Mouse (Mus musculus): ENCODE results near the gene Taar7b.

The Taar7b gene

GRCm38 (mm10) chr10:23999639-24000038, at the start of gene Taar7b:
TSS of gene Taar7b (plus strand) at chr10:23999939.
- DNase-seq: no peak

- peak; percentile 40 for DNase-seq
Observed at GRCm38 (mm10) chr10:23951714-23952113, 48.0 kb upstream of the Taar7b start.

DNA sequence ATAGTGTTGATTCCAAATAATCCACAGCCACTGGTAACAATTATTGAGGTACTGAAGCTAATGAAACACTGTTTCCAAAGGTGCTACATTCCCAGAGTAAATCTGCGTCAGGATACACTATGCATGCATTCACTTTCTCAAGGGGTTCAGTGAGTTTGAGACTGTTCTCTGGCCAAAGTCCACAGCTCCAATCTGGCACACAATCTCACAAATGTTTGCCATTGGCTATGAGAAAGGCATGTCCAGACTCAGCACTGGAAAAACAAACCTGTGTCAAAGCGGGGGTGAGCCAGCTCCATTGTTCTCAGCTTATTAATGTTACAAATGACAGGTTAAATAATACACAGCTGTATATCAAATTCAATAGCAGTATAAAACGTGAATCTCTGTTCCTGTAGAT, 40.7 kb upstream of the Taar7b start:
- no peak for DNase-seq

DNA sequence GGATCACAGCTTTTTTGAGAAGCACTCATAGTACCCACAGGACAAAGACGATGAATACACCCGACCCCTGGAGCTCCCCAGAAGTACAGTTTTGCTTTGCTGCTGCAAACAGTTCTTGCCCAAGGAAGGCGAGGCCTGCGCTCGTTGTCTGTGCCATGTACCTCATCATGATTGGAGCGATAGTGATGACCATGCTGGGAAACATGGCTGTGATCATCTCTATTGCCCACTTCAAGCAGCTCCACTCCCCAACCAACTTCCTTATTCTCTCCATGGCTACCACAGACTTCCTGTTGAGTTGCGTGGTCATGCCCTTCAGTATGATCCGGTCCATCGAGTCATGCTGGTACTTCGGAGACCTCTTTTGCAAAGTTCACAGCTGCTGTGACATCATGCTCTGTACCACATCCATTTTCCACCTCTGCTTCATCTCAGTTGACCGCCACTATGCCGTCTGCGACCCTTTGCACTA, 39.3 kb upstream of the Taar7b start, which contains the start of gene Taar4:
Gene Taar4, plus strand, starts transcription at position 51 of the 472 bp plus-strand sequence.
- no peak for DNase-seq

DNA sequence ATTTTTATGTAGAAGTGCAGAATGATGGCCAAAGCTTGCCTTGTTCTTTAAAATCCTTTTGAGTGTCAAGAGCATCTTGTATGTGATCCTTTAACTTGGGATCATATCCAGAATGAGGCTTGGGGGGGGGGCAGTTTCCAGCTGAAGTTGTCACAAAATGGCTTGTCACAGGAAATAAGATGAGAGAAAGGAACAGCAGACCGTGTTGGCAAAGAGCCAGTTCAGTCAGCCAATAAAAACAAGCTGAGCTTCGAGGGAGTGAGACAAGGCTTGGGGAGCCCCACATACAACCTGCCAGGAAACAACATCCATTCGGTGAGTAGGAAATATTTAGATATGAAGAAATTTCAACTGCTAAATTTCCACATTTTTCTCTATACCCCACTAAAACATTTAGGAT, 36.3 kb upstream of the Taar7b start:
- DNase-seq: no peak

GRCm38 (mm10) chr10:23964921-23965610, 34.7 kb upstream of the Taar7b start:
- no peak for DNase-seq

- DNase-seq: no peak
Observed at GRCm38 (mm10) chr10:23970656-23971165, 29.0 kb upstream of the Taar7b start, which contains the start of gene Taar5. TSS of gene Taar5 (plus strand) at chr10:23970706.

GRCm38 (mm10) chr10:23971256-23971655, 28.5 kb upstream of the Taar7b start:
- no peak for DNase-seq

GRCm38 (mm10) chr10:23977958-23978357, 21.8 kb upstream of the Taar7b start:
- DNase-seq: no peak

GRCm38 (mm10) chr10:23978901-23979705, 20.6 kb upstream of the Taar7b start:
- peak; percentile 27 for DNase-seq

DNA sequence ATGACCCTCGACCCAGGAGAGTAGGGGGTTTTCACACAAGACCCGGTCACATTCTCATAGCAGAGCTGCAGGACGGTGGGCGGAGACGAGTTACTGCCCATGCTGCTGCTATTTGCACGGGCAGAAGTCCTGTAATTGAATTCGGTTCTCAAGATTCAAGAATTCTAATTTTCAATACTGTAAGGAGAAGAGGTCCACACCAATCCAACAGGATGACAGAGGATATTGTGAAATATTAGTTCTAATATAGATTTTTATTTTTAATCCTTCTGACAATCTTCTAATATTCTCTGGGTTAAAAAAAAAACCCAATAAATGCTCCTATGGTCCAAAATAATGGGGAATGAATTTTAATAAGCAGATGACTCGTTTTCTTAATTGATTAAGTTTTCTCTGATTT, 14.2 kb upstream of the Taar7b start, which contains the start of gene Taar6:
Gene Taar6, minus strand, starts transcription at position 101 of the 400 bp plus-strand sequence.
- DNase-seq: no peak

GRCm38 (mm10) chr10:23986419-23986818, 13.3 kb upstream of the Taar7b start:
- DNase-seq: no peak

GRCm38 (mm10) chr10:23993381-23993780, 6.4 kb upstream of the Taar7b start, which contains the start of gene Taar7a:
TSS of gene Taar7a (minus strand) at chr10:23993481.
- no peak for DNase-seq

- no peak for DNase-seq
Observed at GRCm38 (mm10) chr10:24006442-24006841, 6.7 kb downstream of the Taar7b start.

- no peak for DNase-seq
Observed at GRCm38 (mm10) chr10:24007034-24007433, 7.3 kb downstream of the Taar7b start.

GRCm38 (mm10) chr10:24008143-24008542, 8.4 kb downstream of the Taar7b start:
- DNase-seq: no peak

DNA sequence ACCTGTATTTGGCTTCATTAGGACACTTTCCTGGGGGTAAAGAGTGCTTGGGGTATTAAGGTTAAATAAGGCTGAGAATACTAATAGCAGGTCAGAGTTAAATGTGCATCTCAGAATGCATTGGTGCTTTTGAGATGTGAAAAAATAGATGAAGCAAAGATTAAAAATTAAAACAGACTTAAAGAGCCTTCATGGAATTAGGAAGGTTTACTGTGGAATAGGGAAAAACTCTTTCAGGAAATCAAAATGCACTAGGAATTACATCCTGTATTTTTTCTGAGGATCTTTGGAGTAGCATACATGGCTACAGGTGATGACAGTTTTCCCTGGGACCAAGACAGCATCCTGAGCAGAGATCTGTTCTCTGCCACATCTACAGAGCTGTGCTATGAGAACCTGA, 27.2 kb downstream of the Taar7b start, which contains the start of gene Taar7d:
Gene Taar7d, plus strand, starts transcription at position 301 of the 400 bp plus-strand sequence.
- DNase-seq: no peak

- no peak for DNase-seq
Observed at GRCm38 (mm10) chr10:24031347-24031746, 31.6 kb downstream of the Taar7b start.

- DNase-seq: no peak
Observed at GRCm38 (mm10) chr10:24037314-24037713, 37.6 kb downstream of the Taar7b start, which contains the start of gene Taar7e. TSS of gene Taar7e (plus strand) at chr10:24037614.

GRCm38 (mm10) chr10:24040120-24040869, 40.6 kb downstream of the Taar7b start:
- no peak for DNase-seq

- DNase-seq: no peak
Observed at GRCm38 (mm10) chr10:24049210-24049609, 49.5 kb downstream of the Taar7b start, which contains the start of gene Taar7f. TSS of gene Taar7f (plus strand) at chr10:24049510.
